Mouse (Mus musculus): ENCODE measurements around the gene Padi2.

GRCm38 (mm10) chr4:140879116-140879515 is 27.0 kb upstream of the Padi2 start:
- no peak for TF ChIP-seq CTCF (IDR thresholded peaks at IDR 0.05; ENCODE audit: control insufficient read depth, insufficient read depth, insufficient read length)
- TF ChIP-seq MYOD1 (IDR thresholded peaks at IDR 0.05; ENCODE audit: control insufficient read depth, insufficient read length, low read depth): no peak
- no peak for TF ChIP-seq MYOG (IDR thresholded peaks at IDR 0.05; ENCODE audit: control insufficient read depth, extremely low read depth, insufficient read length)

Measured in C2C12 (cell line).